Mouse (Mus musculus) E14TG2a.4 (cell line): ENCODE results near the gene Kdm4c.
"Not testable (repeated sequence)": the region's sequence is repeated elsewhere in the genome, so short reads cannot be mapped to it uniquely, and the experiment has no call there.

Source experiments
- H3K27me3 ChIP-seq: 2 replicates; pipeline ENCODE4 v1.6.1; 2014; ENCODE audit warnings: low read length, control low read depth; ENCODE audit not compliant: insufficient read depth
- H3K36me3 ChIP-seq: 2 replicates; pipeline ENCODE4 v1.6.1; 2014; ENCODE audit warnings: low read length, control low read depth; ENCODE audit not compliant: insufficient read depth
- H3K4me1 ChIP-seq: replicated peaks from 2 replicates; pipeline ENCODE4 v1.6.1; 2014; ENCODE audit warnings: low read depth, low read length, control low read depth
- H3K4me3 ChIP-seq: replicated peaks from 2 replicates; pipeline ENCODE4 v1.5.1; 2014; ENCODE audit warnings: mild to moderate bottlenecking, low read length
- H3K9me3 ChIP-seq: 2 replicates; pipeline ENCODE4 v1.6.1; 2014; ENCODE audit warnings: low read length, control low read depth
- CTCF ChIP-seq: conservative IDR thresholded peaks from 2 replicates; pipeline ENCODE4 v1.5.1; 2014; ENCODE audit warnings: low read length
- NANOG ChIP-seq: IDR thresholded peaks from 2 replicates; pipeline ENCODE4 v1.6.1; 2014; ENCODE audit warnings: borderline replicate concordance, low read length, mixed read lengths
- POU5F1 ChIP-seq: IDR thresholded peaks from 2 replicates; pipeline ENCODE4 v1.6.1; 2014; ENCODE audit warnings: low read length, borderline replicate concordance

Gene Kdm4c

GRCm38 (mm10) chr4:74242176-74242575 is at the start of gene Kdm4c:
TSS of gene Kdm4c (plus strand) at chr4:74242497.
- TF ChIP-seq POU5F1, result no peak
- no peak for TF ChIP-seq CTCF
- no peak for TF ChIP-seq NANOG
- no peaks in the 10 kb centered on the region for H3K36me3 ChIP-seq
- no peaks in the 10 kb centered on the region for H3K27me3 ChIP-seq
- peaks cover 12% of the 10 kb centered on the region for H3K4me1 ChIP-seq
- H3K9me3 ChIP-seq, result no peaks in the 10 kb centered on the region
- no peak within 1 kb of the TSS for H3K4me3 ChIP-seq

DNA sequence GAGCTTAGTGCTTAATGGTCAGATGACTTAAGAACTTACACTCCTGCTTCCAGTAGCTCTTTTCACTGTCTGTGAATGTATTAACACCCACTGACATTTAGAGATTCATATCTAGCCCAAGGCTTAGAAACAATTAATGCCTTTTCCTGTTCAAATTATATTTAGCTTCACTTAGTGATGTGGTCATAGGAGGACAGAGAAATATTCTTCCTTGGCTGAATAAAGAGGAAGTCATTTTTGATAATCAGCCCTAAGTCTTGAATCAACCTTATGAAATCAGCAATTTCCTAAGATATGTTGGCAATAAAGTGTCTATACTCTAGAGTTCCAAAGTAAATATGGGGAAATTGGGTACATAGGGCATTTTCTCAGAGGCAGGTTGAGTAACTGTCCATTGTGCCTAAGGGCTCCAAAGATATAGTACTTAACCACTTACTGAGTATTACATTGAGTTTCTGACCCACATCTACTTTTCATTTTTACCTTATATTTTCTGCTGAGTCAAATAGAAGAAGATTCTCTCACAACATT is 41.0 kb upstream of the Kdm4c start:
- TF ChIP-seq CTCF (no peak), POU5F1 (no peak), NANOG (no peak)
- H3K9me3 ChIP-seq, result no peaks in the 10 kb centered on the region
- H3K4me3 ChIP-seq, result no peak overlapping the region
- no peaks in the 10 kb centered on the region for H3K27me3 ChIP-seq
- no peaks in the 10 kb centered on the region for H3K36me3 ChIP-seq
- no peaks in the 10 kb centered on the region for H3K4me1 ChIP-seq

DNA sequence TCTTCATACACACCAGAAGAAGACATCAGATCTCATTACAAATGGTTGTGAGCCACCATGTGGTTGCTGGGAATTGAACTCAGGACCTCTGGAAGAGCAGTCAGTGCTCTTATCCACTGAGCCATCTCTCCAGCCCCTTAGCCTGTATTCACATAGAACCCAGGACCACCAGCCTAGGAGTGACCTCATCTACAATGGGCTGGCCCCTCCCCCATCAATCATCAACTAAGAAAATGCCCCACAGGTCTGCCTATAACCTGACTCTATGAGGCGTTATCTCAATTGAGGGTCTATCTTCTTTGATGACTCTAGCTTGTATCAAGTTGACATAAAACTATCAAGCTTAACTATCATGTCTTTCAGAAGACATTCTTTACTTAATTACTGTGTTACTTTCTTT is 20.5 kb upstream of the Kdm4c start:
- H3K4me3 ChIP-seq, H3K9me3 ChIP-seq, H3K36me3 ChIP-seq, H3K27me3 ChIP-seq, H3K4me1 ChIP-seq: not testable (repeated sequence)

- no peaks in the 10 kb centered on the region for H3K36me3 ChIP-seq
- H3K27me3 ChIP-seq, result no peaks in the 10 kb centered on the region
- H3K9me3 ChIP-seq, result no peaks in the 10 kb centered on the region
- H3K4me1 ChIP-seq, result no peaks in the 10 kb centered on the region
- H3K4me3 ChIP-seq, result no peak overlapping the region
- TF ChIP-seq CTCF, result peak; percentile 61
- TF ChIP-seq POU5F1, result no peak
Measured at GRCm38 (mm10) chr4:74222360-74222759, 19.9 kb upstream of the Kdm4c start.

DNA sequence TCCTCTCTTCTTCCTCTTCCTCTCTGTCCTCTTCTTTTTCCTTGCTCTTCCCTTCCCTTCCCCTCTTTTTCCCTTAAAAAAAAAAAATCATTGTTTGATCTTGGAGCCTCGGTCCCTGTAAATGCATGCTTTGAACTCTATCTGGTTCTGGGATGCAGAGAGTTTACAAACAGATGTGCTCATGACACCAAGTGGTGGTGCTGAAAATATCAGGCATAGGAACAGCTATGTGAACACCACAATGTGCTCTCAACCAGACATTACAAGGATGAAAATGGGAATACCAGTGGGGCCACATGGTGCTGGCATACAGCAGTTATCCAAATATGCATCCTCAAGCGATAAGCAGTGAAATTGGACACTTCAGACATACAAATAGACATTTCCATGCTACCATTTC is 18.1 kb upstream of the Kdm4c start:
- H3K4me3 ChIP-seq, result no peak overlapping the region
- H3K36me3 ChIP-seq, result no peaks in the 10 kb centered on the region
- TF ChIP-seq POU5F1 (no peak), CTCF (no peak), NANOG (no peak)
- no peaks in the 10 kb centered on the region for H3K27me3 ChIP-seq
- no peaks in the 10 kb centered on the region for H3K4me1 ChIP-seq
- no peaks in the 10 kb centered on the region for H3K9me3 ChIP-seq

GRCm38 (mm10) chr4:74230994-74231393 is 11.3 kb upstream of the Kdm4c start:
- TF ChIP-seq NANOG (no peak), CTCF (peak; percentile 39)
- H3K27me3 ChIP-seq, result no peaks in the 10 kb centered on the region

DNA sequence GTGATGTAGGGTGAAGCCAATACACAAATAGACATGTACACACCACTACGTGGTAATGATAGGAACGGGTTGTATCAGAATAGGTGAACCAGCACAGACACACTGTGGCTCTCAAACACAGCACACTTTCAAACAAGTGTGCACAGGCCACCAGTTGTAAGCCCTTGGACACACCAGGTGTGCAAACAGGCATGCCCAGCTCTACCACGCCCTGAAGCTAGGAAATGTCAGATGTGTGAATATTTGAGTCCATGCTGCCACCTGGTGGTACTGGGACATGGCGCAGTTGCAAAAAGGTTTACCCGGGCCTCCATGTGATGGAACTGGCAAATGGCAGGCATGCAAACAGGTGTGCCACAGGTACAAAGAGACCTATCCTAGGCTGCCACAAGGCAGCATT is 10.9 kb upstream of the Kdm4c start:
- Histone ChIP-seq H3K9me3 (0 out of 2 replicates have a peak, but pooled peaks cover 3% of the 10 kb centered on the region), H3K27me3 (no peaks in the 10 kb centered on the region)
- TF ChIP-seq NANOG (no peak), CTCF (peak; percentile 81), POU5F1 (no peak)

More at GRCm38 (mm10) chr4:74230994-74231393, 11.3 kb upstream of the Kdm4c start:
- 0 out of 2 replicates have a peak, but pooled peaks cover 3% of the 10 kb centered on the region for H3K9me3 ChIP-seq
- no peaks in the 10 kb centered on the region for H3K36me3 ChIP-seq
- no peak overlapping the region for H3K4me3 ChIP-seq
- peaks cover 5% of the 10 kb centered on the region; the same call in 1 of the 2 replicates for H3K4me1 ChIP-seq

GRCm38 (mm10) chr4:74233534-74233933 is 8.8 kb upstream of the Kdm4c start:
- TF ChIP-seq POU5F1 (no peak), NANOG (no peak), CTCF (no peak)
- Histone ChIP-seq H3K36me3 (no peaks in the 10 kb centered on the region), H3K4me1 (peaks cover 5% of the 10 kb centered on the region; the same call in 1 of the 2 replicates), H3K9me3 (0 out of 2 replicates have a peak, but pooled peaks cover 3% of the 10 kb centered on the region), H3K27me3 (no peaks in the 10 kb centered on the region), H3K4me3 (no peak overlapping the region)

More for the DNA sequence above, 10.9 kb upstream of the Kdm4c start:
- peaks cover 5% of the 10 kb centered on the region; the same call in 1 of the 2 replicates for H3K4me1 ChIP-seq
- no peak overlapping the region for H3K4me3 ChIP-seq
- H3K36me3 ChIP-seq, result no peaks in the 10 kb centered on the region

DNA sequence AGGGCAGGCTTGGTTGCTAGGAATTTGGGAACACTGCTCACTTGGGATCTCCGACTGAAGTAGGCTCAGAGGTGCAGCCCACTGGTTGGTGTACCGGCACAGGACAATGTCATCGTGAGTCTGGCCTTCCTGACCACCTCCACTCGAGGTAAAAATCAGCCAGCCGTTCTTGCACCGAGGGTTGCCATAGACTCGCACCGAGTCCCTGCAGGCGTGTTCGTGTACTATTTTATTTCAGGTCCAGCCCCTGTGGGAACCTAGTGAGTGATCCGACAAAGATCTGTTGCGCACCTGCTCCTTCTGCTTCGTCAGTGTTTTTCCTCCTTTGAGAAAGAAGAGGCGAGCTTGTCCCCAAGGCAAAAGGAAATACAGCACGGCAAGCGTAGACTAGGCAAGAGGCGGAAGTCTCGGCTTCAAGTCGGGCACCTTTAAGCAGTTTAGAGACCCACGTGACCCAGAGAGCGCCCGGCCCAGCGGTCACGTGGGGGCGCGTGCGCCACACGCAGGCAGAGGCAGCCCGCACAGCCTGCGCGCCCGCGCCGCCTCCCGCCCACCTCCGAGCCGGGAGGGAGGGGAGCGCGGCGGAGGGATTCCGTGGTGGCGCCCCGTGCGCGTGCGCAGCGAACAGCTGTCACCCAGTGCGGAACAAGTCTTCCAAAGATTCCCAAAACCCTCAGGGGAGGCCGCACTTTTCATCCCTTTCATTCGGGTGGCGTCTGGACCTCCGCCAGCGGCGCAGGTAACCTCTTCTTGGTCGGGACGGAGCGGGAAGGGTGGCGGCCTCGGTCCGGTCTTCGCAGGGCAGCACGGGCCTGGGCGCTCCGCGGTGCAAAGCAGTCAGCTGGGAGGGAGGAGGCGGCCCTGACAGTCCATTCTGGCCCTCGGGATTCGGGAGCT is 9.3 kb downstream of the Kdm4c start:
- Histone ChIP-seq H3K4me3 (peak overlapping the region; percentile 96), H3K9me3 (no peaks in the 10 kb centered on the region), H3K4me1 (peaks cover 41% of the 10 kb centered on the region), H3K36me3 (no peaks in the 10 kb centered on the region), H3K27me3 (no peaks in the 10 kb centered on the region)
- TF ChIP-seq CTCF (no peak), POU5F1 (no peak), NANOG (no peak)
